Mouse (Mus musculus) kidney, adult 18-20 months (tissue): ENCODE measurements around the gene Thbs1.
"Not testable (repeated sequence)": the region's sequence is repeated elsewhere in the genome, so short reads cannot be mapped to it uniquely, and the experiment has no call there.

Experiments used
- DNase-seq: peaks from one replicate; pipeline ENCODE4 v3.0.0; 2021

Thbs1 gene

DNA sequence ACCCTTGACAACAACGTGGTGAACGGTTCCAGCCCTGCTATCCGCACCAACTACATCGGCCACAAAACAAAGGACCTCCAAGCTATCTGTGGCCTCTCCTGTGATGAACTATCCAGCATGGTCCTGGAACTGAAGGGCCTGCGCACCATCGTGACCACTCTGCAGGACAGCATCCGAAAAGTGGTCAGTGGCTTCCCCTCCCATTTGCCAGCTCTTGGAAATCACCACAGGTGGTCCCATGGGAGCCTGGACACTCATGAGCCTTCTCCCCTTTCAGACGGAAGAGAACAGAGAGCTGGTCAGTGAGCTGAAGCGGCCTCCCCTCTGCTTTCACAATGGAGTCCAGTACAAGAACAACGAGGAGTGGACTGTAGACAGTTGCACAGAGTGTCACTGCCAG lies 3.0 kb downstream of the Thbs1 start:
- DNase-seq: no peak

GRCm38 (mm10) chr2:118115647-118116046 lies 4.0 kb downstream of the Thbs1 start:
- no peak for DNase-seq

- no peak for DNase-seq
These were observed 4.5 kb downstream of the Thbs1 start for GRCm38 (mm10) chr2:118116180-118116579.

GRCm38 (mm10) chr2:118116754-118117290 lies 5.1 kb downstream of the Thbs1 start:
- no peak for DNase-seq

DNA sequence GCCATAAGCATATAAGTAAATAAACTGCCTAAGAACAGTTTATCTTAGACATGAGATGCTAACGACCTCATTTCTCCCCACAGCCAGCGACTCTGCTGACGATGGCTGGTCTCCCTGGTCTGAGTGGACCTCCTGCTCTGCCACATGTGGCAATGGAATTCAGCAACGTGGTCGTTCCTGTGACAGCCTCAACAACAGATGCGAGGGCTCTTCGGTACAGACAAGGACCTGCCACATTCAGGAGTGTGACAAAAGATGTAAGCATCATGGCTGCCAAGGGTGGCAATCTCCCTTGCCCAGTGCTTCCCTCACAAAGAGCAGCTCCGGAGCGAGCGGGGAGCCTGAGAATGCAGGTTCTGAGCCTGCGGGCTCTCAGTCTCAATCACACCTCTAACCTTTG lies 5.7 kb downstream of the Thbs1 start:
- DNase-seq: no peak

DNA sequence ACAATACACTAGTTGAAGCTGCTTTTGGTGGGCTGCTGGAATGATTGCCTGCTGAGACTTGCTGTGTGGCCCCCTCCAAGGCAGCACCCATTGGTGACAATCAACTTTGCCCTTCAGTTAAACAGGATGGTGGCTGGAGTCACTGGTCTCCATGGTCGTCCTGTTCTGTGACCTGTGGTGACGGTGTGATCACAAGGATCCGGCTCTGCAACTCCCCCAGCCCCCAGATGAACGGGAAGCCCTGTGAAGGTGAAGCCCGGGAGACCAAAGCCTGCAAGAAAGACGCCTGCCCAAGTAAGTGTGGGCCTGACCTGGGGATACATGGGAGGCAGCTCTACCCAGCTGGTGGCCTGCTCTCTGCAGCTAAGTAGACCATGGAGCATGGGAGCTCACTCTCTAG lies 6.4 kb downstream of the Thbs1 start:
- no peak for DNase-seq

DNA sequence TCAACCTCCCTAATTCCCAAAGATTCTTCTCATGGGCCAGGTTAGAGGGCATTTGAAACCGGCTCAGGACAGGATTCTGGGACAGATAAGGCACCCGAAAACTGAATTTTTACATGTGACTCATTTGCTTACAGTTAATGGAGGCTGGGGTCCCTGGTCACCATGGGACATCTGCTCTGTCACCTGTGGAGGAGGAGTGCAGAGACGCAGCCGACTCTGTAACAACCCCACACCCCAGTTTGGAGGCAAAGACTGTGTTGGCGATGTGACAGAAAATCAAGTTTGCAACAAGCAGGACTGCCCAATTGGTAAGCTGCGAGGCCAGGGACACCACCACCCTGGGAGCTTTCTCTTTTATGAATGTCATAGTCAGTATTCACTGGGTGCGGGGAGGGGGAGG lies 6.8 kb downstream of the Thbs1 start:
- no peak for DNase-seq

GRCm38 (mm10) chr2:118119684-118120083 lies 8.0 kb downstream of the Thbs1 start:
- no peak for DNase-seq

- no peak for DNase-seq
These were observed 8.4 kb downstream of the Thbs1 start for GRCm38 (mm10) chr2:118120095-118120494.

DNA sequence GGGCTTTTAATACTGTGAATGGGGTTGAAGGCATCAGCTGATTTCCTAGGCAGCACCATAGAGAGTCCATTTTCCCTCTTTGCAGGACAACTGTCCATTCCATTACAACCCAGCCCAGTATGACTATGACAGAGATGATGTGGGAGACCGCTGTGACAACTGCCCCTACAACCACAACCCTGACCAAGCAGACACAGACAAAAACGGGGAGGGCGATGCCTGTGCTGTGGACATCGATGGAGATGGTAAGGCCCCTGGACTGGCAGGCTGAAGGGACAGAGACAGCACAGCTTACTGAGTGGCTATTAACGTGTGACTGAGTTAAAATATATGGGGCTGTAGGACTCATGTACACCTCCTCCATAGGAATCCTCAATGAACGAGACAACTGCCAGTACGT lies 9.1 kb downstream of the Thbs1 start:
- DNase-seq: no peak

GRCm38 (mm10) chr2:118122291-118122690 lies 10.6 kb downstream of the Thbs1 start:
- no peak for DNase-seq

- no peak for DNase-seq
These were observed 12.1 kb downstream of the Thbs1 start for GRCm38 (mm10) chr2:118123743-118124142.

GRCm38 (mm10) chr2:118124437-118124836 lies 12.8 kb downstream of the Thbs1 start:
- DNase-seq: no peak

GRCm38 (mm10) chr2:118125211-118125939 lies 13.7 kb downstream of the Thbs1 start:
- peak; percentile 73 for DNase-seq

- DNase-seq: no peak
These were observed 14.3 kb downstream of the Thbs1 start for GRCm38 (mm10) chr2:118125943-118126470.

DNA sequence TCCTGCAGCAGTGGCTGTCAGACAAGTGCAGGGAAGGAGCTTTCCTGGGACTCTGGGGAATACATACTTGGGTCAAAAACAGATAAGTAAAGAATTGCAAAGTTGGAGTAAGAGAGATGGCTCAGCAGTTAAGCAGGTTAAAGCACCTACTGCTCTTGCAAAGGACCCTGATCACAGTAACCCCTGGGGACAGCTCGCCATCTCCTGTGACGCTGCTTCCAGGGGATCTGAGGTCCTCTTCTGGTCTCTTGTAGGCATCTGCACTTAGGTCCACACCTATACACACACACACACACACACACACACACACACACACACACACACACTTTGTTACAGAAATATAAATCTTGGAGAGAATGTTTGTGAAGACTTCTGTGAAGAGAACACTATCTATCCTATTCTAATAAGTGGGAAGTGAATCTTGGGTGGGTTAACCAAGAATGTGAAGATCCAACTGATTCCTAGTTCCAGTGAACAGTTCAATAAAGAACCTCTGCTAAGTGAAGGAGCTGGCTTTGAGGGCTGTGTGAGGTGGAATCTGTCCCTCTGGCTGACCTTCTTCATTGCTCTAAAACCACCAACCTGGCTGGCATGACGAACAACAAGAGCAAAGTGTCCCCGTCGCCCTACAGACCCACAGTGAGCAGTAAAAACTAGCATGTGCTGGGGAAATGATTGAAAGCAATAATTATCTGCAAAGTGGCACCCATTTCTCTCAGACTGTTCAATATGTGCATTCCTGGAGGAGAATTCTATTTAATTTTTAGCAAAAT lies 16.0 kb downstream of the Thbs1 start:
- DNase-seq: no peak

DNA sequence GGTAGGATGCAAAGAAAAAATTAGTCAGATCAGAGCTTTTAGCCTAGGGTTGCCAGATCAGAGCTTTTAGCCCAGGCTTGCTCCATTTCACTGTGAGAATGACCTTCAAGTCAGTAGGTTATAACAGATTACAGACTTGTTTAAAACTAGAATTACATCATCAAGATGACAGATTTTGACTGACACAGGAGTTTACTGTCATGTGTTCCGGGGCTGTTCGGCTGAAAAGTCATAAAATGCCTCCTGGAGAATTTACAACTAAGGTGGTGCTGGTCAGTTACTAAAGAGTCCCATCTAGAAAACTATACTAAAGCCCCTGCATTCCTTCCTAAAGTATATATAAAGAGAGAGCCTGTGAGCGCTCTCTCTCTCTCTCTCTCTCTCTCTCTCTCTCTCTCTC lies 16.6 kb downstream of the Thbs1 start:
- DNase-seq: no peak

DNA sequence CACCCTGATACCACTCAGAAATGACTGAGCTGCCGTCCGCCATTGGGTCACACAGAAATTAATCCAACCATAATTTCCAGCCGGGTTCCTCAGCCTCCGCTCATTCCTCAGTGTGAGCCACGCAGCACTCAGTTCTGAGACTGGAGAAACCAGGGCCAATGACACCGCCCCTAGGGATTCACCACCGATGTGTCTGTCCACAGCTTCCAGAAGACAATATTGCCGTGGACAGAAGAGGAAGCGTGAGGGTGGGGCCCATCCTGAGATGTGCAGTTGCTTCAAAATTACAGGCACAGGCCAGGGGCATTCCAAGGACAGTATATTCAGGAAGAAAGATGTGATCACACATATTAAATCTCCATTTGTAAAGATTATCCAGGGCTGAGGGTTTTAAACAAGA lies 25.4 kb downstream of the Thbs1 start:
- no peak for DNase-seq

GRCm38 (mm10) chr2:118137776-118138175 lies 26.1 kb downstream of the Thbs1 start:
- DNase-seq: no peak

- no peak for DNase-seq
These were observed 27.6 kb downstream of the Thbs1 start for GRCm38 (mm10) chr2:118139261-118139660.

DNA sequence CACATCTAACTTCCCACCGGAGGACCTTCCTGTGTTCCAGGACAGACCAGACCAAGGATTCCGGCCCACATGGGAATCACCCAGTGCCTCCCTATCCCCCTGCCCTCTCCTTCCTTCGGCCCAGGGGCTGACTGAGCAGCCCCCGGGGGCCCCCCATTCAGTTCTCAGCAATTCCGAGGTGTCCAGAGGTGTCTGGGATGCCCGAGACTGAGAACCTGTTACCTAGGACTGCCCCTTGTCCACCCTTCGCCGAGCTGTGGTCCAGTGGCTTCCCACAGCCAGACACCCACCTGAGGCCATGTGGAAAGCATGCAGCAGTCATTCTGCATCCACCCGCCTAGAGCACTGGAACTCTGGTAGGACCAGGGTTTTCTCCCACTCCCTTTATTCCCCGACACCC lies 30.0 kb downstream of the Thbs1 start:
- no peak for DNase-seq

- DNase-seq: not testable (repeated sequence)
These were observed 36.1 kb downstream of the Thbs1 start for GRCm38 (mm10) chr2:118147749-118148148.

- DNase-seq: no peak
These were observed 36.9 kb downstream of the Thbs1 start for GRCm38 (mm10) chr2:118148321-118149142.
